Mouse (Mus musculus): Measurements from ENCODE around the gene Irf6.

GRCm38 (mm10) chr1:193153561-193153960 lies 650 bp downstream of the Irf6 start:
- TF ChIP-seq CTCF (IDR thresholded peaks at IDR 0.05; ENCODE audit: control insufficient read depth, insufficient read depth, insufficient read length) (no peak), USF1 (IDR thresholded peaks at IDR 0.05; ENCODE audit: low read depth) (no peak), FOSL1 (IDR thresholded peaks at IDR 0.05; ENCODE audit: insufficient read depth, low read length, poor library complexity, severe bottlenecking) (no peak)

All from C2C12 (cell line).